ENCODE assay signal across 11 mouse cellular contexts in the genomic region with DNA sequence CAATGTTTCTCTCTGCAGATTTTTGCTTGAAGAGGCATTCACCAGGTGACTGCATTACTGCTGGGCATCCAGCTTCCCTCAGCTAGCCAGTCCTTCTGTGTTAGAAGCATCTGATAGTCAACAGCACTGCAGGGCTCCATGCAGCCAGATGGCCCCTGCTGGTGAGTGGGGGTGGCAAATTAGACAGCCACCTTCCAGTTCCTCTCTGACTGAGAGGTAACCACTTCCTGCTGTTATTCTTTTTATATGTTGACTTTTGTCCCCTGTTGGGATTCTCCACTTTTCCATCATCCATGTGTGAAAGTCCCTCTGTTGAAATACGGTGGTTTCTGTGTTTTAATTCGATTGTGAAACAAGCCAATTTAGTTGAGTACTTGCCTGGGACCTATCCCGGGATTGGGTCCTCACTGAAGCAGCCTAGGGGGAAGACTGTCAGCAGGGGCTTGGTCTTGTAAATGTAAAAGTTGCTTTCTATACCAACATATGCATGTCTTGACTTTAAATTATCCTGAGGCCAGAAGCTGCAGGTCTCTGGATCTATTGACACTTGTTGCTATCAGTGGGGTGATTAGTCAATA. TPM values are rescaled to one million over a fixed set of nuclear protein-coding genes. Genes with fewer than 3 reads are reported as not detected.
DNase-seq lines count a peak whose midpoint lies in the region; ATAC-seq and TF ChIP-seq lines count a peak whose summit lies in the region.
"Had no signal": no experiment of that assay in that cellular context is flagged by ENCODE, and none has a peak within 500 bp of the region (broad histone marks: within the 10 kb centered on the region; RNA-seq: fewer than 3 reads in every experiment).

No protein-coding gene starts in this region.

- H3K27ac ChIP-seq in bone marrow macrophage, adult 2 months (ENCODE audit: insufficient read depth, low read depth, low read length), result peak overlapping the region; percentile 79
- 0 out of 2 replicates have a peak overlapping the region, but pooled peaks have one; percentile 69 for H3K27ac ChIP-seq in macrophage
- no peak overlapping the region for H3K27ac ChIP-seq in forebrain, embryonic 14.5 days (ENCODE audit: low read depth, low read length)
- H3K27ac ChIP-seq: embryonic facial prominence, embryonic 15.5 days; liver, embryonic 15.5 days had no signal

- H3K4me1 ChIP-seq in lung, adult 2 months (ENCODE audit: control insufficient read depth, insufficient read depth, low read length), result no peaks in the 10 kb centered on the region
- peaks cover 24% of the 10 kb centered on the region for H3K4me1 ChIP-seq in bone marrow macrophage, adult 2 months (ENCODE audit: control insufficient read depth, insufficient read depth, low read length)
- H3K4me1 ChIP-seq in forebrain, embryonic 14.5 days (ENCODE audit: control insufficient read depth, insufficient read depth, low read length), result no peaks in the 10 kb centered on the region
- H3K4me1 ChIP-seq: embryonic facial prominence, embryonic 15.5 days; liver, embryonic 15.5 days had no signal

- TF ChIP-seq CTCF in lung, adult 2 months (IDR thresholded peaks at IDR 0.05; ENCODE audit: insufficient read depth, low read length), result no peak
- TF ChIP-seq CTCF in bone marrow macrophage, adult 2 months (IDR thresholded peaks at IDR 0.05; ENCODE audit: low read depth, low read length), result no peak

- H3K9me3 ChIP-seq in forebrain, embryonic 14.5 days (replicated peaks; ENCODE audit: control insufficient read depth, low read length), result no peaks in the 10 kb centered on the region
- H3K9me3 ChIP-seq: embryonic facial prominence, embryonic 15.5 days; liver, embryonic 15.5 days had no signal

- no peak overlapping the region for H3K9ac ChIP-seq in forebrain, embryonic 14.5 days (ENCODE audit: low read length)
- H3K9ac ChIP-seq: embryonic facial prominence, embryonic 15.5 days; liver, embryonic 15.5 days had no signal

- TF ChIP-seq POLR2A in lung, adult 2 months (IDR thresholded peaks at IDR 0.05; ENCODE audit: borderline replicate concordance, extremely low read depth, low read depth, low read length), result no peak
- TF ChIP-seq POLR2A in bone marrow macrophage, adult 2 months (IDR thresholded peaks at IDR 0.05; ENCODE audit: borderline replicate concordance, low read depth, low read length), result no peak

- intact Hi-C loops in heart, postnatal 14 days (cut with DNase I), result no loop called here

- no peaks in the 10 kb centered on the region for H3K27me3 ChIP-seq in forebrain, embryonic 14.5 days (replicated peaks; ENCODE audit: control insufficient read depth, insufficient read depth, low read length)
- H3K27me3 ChIP-seq: embryonic facial prominence, embryonic 15.5 days; liver, embryonic 15.5 days had no signal

- peak; percentile 26 for DNase-seq in lung, postnatal 36 days
- no peak for DNase-seq in lung, adult 2 months
- DNase-seq in thymus, postnatal 14 days, result peak; percentile 6
- DNase-seq in heart, postnatal 14 days, result no peak
- no peak for DNase-seq in adrenal gland, postnatal 4 days (ENCODE audit: low spot score in 2 of 2)
- DNase-seq in forebrain, embryonic 14.5 days (ENCODE audit: low spot score), result no peak

- 42% methylated on average over 3 of the region's 3 CpGs for WGBS in lung, adult 2 months
- 33% methylated on average over 3 of the region's 3 CpGs for WGBS in macrophage (ENCODE audit: missing documents)
- WGBS in forebrain, embryonic 14.5 days, result 47% methylated on average over 3 of the region's 3 CpGs

- ATAC-seq in forebrain, embryonic 14.5 days, result no peak
- ATAC-seq: intestine, embryonic 16.5 days had no signal

- H3K4me3 ChIP-seq in lung, adult 2 months (replicated peaks; ENCODE audit: extremely low read depth, low read depth, low read length), result no peak overlapping the region
- no peak overlapping the region for H3K4me3 ChIP-seq in bone marrow macrophage, adult 2 months (ENCODE audit: insufficient read depth, low read length)
- no peak overlapping the region for H3K4me3 ChIP-seq in macrophage (ENCODE audit: inconsistent target)
- no peak overlapping the region for H3K4me3 ChIP-seq in forebrain, embryonic 14.5 days (ENCODE audit: low read depth, low read length)
- H3K4me3 ChIP-seq: embryonic facial prominence, embryonic 15.5 days; liver, embryonic 15.5 days had no signal

- H3K4me2 ChIP-seq in forebrain, embryonic 14.5 days (ENCODE audit: low read length), result no peak overlapping the region
- H3K4me2 ChIP-seq: embryonic facial prominence, embryonic 15.5 days; liver, embryonic 15.5 days had no signal

- peaks cover 32% of the 10 kb centered on the region for H3K79me2 ChIP-seq in macrophage (ENCODE audit: inconsistent target)

- H3K36me3 ChIP-seq in macrophage (ENCODE audit: inconsistent target), result no peaks in the 10 kb centered on the region
- H3K36me3 ChIP-seq in forebrain, embryonic 14.5 days (ENCODE audit: control insufficient read depth, insufficient read depth, low read length), result no peaks in the 10 kb centered on the region
- H3K36me3 ChIP-seq: embryonic facial prominence, embryonic 15.5 days; liver, embryonic 15.5 days had no signal

RNA-seq across cellular contexts. Expression of gene Cybb, which starts 16.7 kb away (rescaled TPM):
- polyA plus RNA-seq in lung, adult 2 months (2012; rRNA removed), result 5.4 and 11.5 TPM in 2 replicates
- 784 and 847 TPM in 2 replicates for polyA plus RNA-seq in bone marrow macrophage, adult 2 months (2012; ENCODE audit: insufficient read depth, insufficient read length, missing spikeins)
- 1,000 to 10,000 TPM in 14 of 26 experiments, 100 to 1,000 TPM in 12; 150 to 2,500 (median 1,092) TPM for total RNA-seq in macrophage (2018; cell fraction: chromatin; rRNA removed)
- 100 to 1,000 TPM; 329 to 971 (median 729) TPM for total RNA-seq in macrophage (2018; cell fraction: cytosol; rRNA removed)
- total RNA-seq in macrophage (2018; cell fraction: nucleus; rRNA removed), result 1,000 to 10,000 TPM in 16 of 26 experiments, 100 to 1,000 TPM in 10; 272 to 1,970 (median 1,234) TPM
- 209 to 458 TPM (median 351 TPM) in 3 replicates for polyA plus RNA-seq in macrophage (2018)
- total RNA-seq in heart, postnatal 14 days (2021), result 1 to 10 TPM; 5.9 to 6.9 TPM
- total RNA-seq in adrenal gland, postnatal 4 days (2021), result 10 to 100 TPM in 1 of 2 experiments, 1 to 10 TPM in 1; 9.5 to 11.3 TPM
- 0.51 and 0.54 TPM in 2 replicates for polyA plus RNA-seq in forebrain, embryonic 14.5 days (2014; fragmentation: Nextera tagmentation; extraction: Ambion mirVana)

Comparison
In these comparisons a context has a peak if more than half of its experiments do, and no peak if none do; other contexts are left out.
1. DNase-seq: peak in lung, postnatal 36 days (single experiment) and thymus, postnatal 14 days (single experiment); none in lung, adult 2 months (single experiment), heart, postnatal 14 days (0 of 2), adrenal gland, postnatal 4 days (0 of 2) and forebrain, embryonic 14.5 days (single experiment).
2. RNA of gene Cybb, which starts 16.7 kb away (polyA plus RNA-seq): 784 to 847 TPM in bone marrow macrophage, adult 2 months and 209 to 458 TPM in macrophage; 5.4 to 11.5 TPM in lung, adult 2 months and 0.51 to 0.54 TPM in forebrain, embryonic 14.5 days; every median in the first group is over 10 times any median in the second.